Mouse (Mus musculus) gastrocnemius, postnatal 10 days (tissue): Measurements from ENCODE around the gene St3gal3. TPM values are rescaled to one million over a fixed set of nuclear protein-coding genes. Genes with fewer than 3 reads are reported as not detected.

Experiments used
- DNase-seq: peaks from one replicate; pipeline ENCODE4 v3.0.0; 2021; ENCODE audit warnings: mixed read lengths
- total RNA-seq, 2 experiments: library from RNA; stranded (reverse); gene quantifications; 2 replicates each; pipeline ENCODE4 v1.2.3; 2021

Gene St3gal3
- total RNA-seq, 2 experiments from 2014 or later: 40.9 to 48.9 TPM

GRCm38 (mm10) chr4:118141511-118141910, 6.8 kb upstream of the St3gal3 start:
- peak; percentile 50 for DNase-seq

GRCm38 (mm10) chr4:118138891-118139290, 4.2 kb upstream of the St3gal3 start:
- DNase-seq: peak; percentile 40

GRCm38 (mm10) chr4:118137857-118138256, 3.1 kb upstream of the St3gal3 start:
- no peak for DNase-seq

- DNase-seq: no peak
Measured at GRCm38 (mm10) chr4:118137311-118137710, 2.6 kb upstream of the St3gal3 start.

- DNase-seq: no peak
Measured at GRCm38 (mm10) chr4:118135414-118135813, 700 bp upstream of the St3gal3 start.

GRCm38 (mm10) chr4:118131329-118131728, 3.4 kb downstream of the St3gal3 start:
- DNase-seq: no peak

GRCm38 (mm10) chr4:118123030-118123704, 11.5 kb downstream of the St3gal3 start:
- DNase-seq: no peak

GRCm38 (mm10) chr4:118122078-118122477, 12.6 kb downstream of the St3gal3 start:
- no peak for DNase-seq

GRCm38 (mm10) chr4:118117565-118117964, 17.1 kb downstream of the St3gal3 start:
- no peak for DNase-seq

- DNase-seq: no peak
Measured at GRCm38 (mm10) chr4:118116098-118116497, 18.6 kb downstream of the St3gal3 start.

GRCm38 (mm10) chr4:118115132-118115531, 19.6 kb downstream of the St3gal3 start:
- no peak for DNase-seq

GRCm38 (mm10) chr4:118112601-118113000, 22.1 kb downstream of the St3gal3 start:
- no peak for DNase-seq

GRCm38 (mm10) chr4:118109649-118110048, 25.1 kb downstream of the St3gal3 start:
- DNase-seq: no peak

- peak; percentile 24 for DNase-seq
Measured at GRCm38 (mm10) chr4:118108779-118109178, 25.9 kb downstream of the St3gal3 start.

GRCm38 (mm10) chr4:118105256-118106053, 29.3 kb downstream of the St3gal3 start:
- no peak for DNase-seq

- no peak for DNase-seq
Measured at GRCm38 (mm10) chr4:118103280-118103830, 31.4 kb downstream of the St3gal3 start.

GRCm38 (mm10) chr4:118101497-118101896, 33.2 kb downstream of the St3gal3 start:
- DNase-seq: no peak

GRCm38 (mm10) chr4:118099637-118100364, 34.9 kb downstream of the St3gal3 start:
- DNase-seq: no peak

GRCm38 (mm10) chr4:118098571-118098970, 36.1 kb downstream of the St3gal3 start:
- no peak for DNase-seq

- DNase-seq: no peak
Measured at GRCm38 (mm10) chr4:118096069-118096468, 38.6 kb downstream of the St3gal3 start.

- no peak for DNase-seq
Measured at GRCm38 (mm10) chr4:118092784-118093457, 41.8 kb downstream of the St3gal3 start.

GRCm38 (mm10) chr4:118090449-118090848, 44.3 kb downstream of the St3gal3 start:
- no peak for DNase-seq
